Mouse (Mus musculus) brain, embryonic 14.5 days (tissue): ENCODE results near the gene Ip6k2. TPM values are rescaled to one million over a fixed set of nuclear protein-coding genes. Genes with fewer than 3 reads are reported as not detected.
A peak's percentile ranks its signal among the peaks of the same experiment; 100 is the strongest.

Experiments used
- DNase-seq: peaks from one replicate; pipeline ENCODE4 v3.0.0-alpha.2; 2011; ENCODE audit warnings: low read depth
- CTCF ChIP-seq: fragments of 200-500 bp; IDR thresholded peaks from 2 replicates; pipeline ENCODE4 v1.5.1; 2012; ENCODE audit warnings: inconsistent platforms, mild to moderate bottlenecking, moderate library complexity, borderline replicate concordance; ENCODE audit not compliant: insufficient read depth, insufficient read length; ENCODE audit errors: extremely low read depth
- POLR2A ChIP-seq: fragments of 200-500 bp; IDR thresholded peaks from 2 replicates; pipeline ENCODE4 v1.6.1; 2012; ENCODE audit warnings: mild to moderate bottlenecking, inconsistent platforms, borderline replicate concordance; ENCODE audit not compliant: poor library complexity, insufficient read depth, insufficient read length, severe bottlenecking; ENCODE audit errors: extremely low read depth
- polyA plus RNA-seq: library from polyadenylated mRNA; depleted of rRNA; stranded (reverse); fragments of >200 nt; gene quantifications from 2 replicates; pipeline ENCODE4 v1.2.3, GENCODE M21; 2012; rRNA removed

The Ip6k2 gene
- 352 and 472 TPM in 2 replicates for polyA plus RNA-seq

DNA sequence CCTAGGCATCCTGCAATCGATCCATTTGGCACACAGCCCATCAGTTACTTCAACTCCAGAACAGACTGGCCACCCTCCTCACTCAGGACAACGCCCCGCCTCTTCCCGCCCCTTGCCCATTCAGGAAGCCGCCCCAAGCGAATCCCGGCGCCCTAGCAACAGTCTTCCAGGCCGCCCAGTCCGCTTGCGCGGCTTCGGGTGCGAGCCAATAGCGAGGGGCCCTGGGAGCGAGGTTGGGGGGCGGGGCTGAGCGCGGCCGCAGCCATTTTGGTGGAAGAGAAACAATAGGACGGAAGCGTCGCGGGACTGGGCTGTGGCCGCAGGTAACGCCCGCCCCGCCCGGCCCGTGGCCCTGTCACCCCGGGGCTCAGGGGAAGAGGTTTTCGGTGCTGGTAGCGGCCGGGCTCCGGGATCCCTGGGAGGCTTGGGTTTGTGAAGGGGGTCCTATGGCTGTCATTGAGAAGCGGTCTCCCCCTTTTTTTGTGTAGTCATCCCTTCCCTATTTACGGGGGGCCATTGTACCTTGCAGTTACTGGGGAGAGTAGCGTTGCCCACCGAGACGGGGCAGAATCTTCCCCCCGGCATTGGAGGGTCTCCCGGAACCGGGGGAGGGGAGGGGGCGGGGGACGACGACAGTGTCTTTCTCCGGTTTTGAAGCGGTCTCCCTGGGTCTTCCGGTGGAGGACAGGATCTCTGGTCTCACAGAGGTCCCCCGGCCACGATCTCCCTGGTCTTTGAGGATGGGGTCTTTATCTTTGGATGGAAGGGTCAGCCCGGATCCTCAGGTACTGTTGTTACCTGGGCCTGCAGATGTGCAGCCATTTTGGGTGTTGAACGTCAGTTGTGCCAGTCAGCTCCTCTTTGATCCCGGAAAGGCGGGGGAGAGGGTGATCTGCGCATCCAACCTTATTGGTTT, at the start of gene Ip6k2:
Gene Ip6k2, plus strand, starts transcription at position 249 of the 916 bp plus-strand sequence.
- peak; percentile 99 for DNase-seq

DNA sequence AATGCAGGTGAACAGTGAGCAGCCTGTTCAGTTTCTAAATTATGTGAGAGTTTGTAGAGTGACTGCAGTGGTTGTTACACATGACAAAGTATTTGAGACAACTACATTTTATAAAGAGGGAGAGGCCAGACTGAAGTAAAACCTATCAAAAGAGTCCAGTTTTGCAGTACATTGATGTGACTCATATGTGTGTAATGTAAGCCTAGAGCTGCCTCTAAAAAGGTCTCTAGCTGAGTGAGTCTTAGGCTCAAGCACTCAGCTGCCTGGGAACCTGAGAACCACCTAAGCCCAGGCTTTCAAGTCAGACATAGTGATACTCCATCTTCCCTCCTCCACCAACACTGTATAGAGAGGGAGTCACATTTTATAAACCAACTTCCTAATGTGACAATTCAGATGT, 49.0 kb upstream of the Ip6k2 start:
- TF ChIP-seq POLR2A (no peak), CTCF (no peak)
- no peak for DNase-seq

More for the DNA sequence above, at the start of gene Ip6k2:
- TF ChIP-seq CTCF, result no peak
- peak; percentile 78 for TF ChIP-seq POLR2A

DNA sequence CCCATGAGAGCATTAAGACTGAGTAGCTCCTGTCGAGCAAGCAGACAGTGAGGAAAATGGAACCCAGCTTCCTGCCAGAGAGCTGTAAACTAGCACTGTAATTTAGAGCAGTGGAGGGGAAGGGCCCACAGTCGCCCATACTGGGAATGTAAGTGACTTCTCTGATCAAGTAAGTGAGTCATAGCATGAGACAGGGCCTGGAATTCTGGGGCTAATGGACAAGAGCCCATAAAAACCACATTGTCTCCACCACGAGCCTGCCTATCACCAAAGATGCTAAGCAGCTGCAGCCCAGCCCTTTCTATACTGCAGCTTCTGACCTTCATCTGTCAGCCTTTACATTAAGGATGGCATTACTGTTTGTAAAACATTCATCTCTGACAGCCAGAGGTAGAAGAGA, 44.4 kb upstream of the Ip6k2 start:
- TF ChIP-seq CTCF (no peak), POLR2A (no peak)
- DNase-seq, result no peak

DNA sequence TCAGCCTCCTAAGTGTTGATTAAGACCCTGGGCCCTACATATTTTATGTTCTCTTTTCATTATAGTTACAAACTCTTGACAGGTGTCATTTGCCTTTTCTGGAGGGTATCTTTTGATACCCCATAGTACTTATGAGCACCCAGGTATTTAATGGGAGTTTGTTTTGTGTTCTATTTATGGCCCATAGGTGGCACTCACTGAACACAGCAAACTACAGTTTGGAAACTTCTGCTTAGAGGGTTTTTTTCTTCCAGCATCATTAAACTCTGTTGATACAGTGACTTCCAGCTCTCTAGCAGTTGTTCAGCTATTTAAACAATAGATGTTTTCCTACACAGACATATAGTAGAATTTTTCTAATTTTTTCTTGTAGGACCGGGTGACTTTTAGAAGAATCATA, 43.5 kb upstream of the Ip6k2 start:
- peak; percentile 32 for DNase-seq

DNA sequence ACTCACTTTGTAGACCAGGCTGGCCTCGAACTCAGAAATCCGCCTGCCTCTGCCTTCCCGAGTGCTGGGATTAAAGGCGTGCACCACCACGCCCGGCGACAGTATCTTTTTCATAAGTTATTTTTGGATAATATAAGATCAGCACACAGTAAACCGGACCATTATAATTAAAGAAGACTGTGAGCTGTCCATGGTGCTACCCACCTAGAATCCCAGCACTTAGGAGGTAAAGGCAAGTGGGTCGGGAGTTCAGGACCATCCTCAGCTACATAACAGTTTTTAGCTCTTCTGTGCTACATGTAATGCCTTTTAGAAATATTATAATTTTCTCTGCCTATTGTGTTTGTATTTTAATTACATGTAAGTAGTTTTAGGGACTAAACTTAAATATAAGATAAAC, 41.5 kb upstream of the Ip6k2 start:
- TF ChIP-seq CTCF, result no peak
- TF ChIP-seq POLR2A, result no peak

More for the DNA sequence above, 43.5 kb upstream of the Ip6k2 start:
- TF ChIP-seq CTCF, result no peak
- no peak for TF ChIP-seq POLR2A

DNA sequence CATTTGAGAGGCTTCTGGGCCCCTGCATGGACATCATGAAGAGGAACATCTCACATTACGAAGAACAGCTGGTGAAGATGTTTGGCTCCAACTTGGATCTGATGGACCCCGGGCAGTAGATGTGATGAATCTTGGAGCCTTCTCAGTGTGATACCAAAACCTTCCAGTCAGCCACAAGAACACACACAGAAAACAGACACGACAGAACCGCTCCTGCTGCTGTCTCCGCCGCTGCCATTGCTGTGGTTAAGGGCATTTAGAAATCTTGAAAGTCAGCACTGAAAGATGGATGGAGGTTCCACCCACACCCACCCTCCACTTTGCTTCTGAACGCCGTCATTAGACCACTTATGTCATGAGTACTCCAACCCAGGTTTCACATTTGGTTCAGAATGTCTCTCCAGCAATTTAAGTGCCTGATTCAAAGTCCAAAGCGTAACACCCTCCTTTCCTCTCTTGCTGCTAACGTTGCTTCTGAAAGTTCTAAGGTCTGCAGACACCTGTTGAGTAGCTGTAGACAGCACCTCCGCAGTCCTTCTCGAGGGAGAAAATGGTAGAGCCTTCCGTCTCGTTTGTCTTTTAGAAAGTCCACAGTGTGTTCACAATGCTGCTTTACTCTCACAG, 36.6 kb upstream of the Ip6k2 start:
- DNase-seq, result no peak
- TF ChIP-seq CTCF (no peak), POLR2A (no peak)

More for the DNA sequence above, 41.5 kb upstream of the Ip6k2 start:
- no peak for DNase-seq

DNA sequence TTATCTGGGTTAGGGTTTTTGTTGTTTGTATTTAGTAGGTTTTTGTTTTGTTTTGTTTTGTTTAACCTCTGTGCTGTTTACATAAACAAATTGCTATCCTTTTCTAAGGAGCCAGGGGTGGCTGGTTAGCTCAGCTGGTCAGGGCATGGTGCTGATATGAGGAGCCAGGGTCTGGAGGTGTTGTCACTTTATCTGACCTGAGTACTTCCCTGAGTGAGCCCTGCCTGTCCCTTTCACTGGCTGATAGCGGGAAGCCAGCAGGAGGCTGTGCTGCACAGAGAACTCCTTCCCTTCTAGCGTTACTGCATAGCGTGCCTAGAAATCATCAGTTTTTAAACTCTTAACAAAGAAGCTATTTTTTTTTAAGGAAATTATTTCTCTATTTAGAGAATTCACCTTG, 35.9 kb upstream of the Ip6k2 start:
- no peak for DNase-seq

DNA sequence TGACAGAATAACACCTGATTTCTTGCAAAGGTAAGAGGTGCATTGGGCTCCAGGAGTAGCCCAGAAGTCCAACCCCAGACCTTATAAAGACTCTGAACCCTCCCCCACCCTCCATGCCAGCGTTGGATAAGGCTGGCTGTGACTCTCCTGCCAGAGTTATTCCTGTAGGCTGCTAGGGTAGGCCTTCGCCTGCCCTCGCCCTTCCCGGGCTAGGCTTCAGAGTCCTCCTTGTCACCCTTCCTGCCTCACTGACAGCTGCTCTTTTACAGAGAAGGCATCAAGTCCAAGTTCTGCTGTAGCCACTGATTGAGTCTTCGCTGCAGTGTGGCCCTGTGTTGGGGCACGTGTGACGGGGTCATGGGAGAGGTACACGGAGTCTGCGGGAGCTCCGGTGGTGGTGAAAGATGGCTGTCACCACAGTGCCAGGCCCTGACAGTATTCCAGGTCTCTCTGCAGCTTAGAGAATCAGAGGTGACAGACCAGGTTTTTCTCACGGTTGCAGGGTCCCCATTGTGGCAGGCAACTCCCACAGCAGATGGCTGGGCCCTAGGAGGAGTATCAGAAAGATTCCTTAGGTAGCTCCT, 34.9 kb upstream of the Ip6k2 start:
- no peak for DNase-seq
- TF ChIP-seq POLR2A (no peak), CTCF (no peak)

More for the DNA sequence above, 35.9 kb upstream of the Ip6k2 start:
- TF ChIP-seq POLR2A, result no peak
- no peak for TF ChIP-seq CTCF

DNA sequence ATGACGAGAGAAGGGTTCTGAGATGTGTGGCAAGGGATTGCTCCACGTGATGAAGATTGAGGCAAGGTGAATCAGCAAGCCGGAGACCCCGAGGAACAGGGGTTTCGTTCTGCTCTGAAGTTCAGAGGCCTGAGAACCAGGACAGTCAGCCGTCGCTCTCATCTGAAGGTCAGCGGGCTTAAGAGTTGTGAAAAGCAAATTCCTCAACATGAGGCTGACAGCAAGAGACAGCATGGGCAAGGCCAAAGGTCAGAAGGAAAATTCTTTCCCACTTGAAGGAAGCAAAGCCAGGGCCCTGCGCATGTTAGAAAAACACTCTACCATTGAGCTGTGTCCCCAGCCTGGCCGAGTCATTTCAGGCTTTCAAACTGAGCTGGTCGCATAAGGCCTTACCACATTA, 33.0 kb upstream of the Ip6k2 start:
- TF ChIP-seq CTCF (no peak), POLR2A (no peak)
- no peak for DNase-seq

DNA sequence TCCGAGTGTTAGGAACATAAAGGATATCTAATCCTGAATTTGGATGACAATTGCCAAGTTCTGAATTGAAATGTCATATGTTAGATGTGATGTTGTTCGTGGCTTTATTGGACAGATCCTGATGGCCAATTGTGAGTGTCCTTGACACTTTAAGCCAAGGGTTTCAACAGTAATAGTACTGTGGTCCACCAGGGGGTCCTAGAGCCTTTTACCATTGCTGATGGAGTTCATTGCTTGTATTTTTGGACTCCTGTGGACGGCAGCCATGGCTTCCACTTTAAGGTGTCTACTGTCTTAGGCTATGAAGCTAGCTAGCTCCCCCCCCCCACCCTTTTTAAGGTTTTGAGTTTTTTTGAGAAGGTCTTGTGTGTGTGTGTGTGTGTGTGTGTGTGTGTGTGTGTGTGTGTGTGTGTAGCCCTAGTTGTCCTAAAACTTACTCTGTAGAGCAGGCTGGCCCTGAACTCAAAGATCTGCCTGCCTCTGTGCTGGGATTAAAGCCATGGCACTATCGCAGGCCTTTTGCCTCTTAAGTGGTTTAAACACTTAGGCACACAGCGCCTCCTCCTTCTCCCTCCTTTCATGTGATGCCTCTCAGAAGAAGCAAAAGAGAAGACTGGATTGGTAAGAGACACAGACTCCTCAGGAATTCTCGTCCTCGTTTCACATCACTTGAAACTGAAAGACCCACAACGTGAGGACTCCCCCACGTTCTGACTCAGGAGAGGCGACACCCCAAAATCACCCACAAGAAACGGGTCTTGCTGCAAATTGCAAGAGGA, 31.3 kb upstream of the Ip6k2 start:
- no peak for DNase-seq
- TF ChIP-seq POLR2A (no peak), CTCF (no peak)
